Mouse (Mus musculus): Measurements from ENCODE around the gene Slc5a4b. TPM values are rescaled to one million over a fixed set of nuclear protein-coding genes. Genes with fewer than 3 reads are reported as not detected.

The Slc5a4b gene
- polyA plus RNA-seq, 1 experiment from 2014 or later: 0.05 TPM

DNA sequence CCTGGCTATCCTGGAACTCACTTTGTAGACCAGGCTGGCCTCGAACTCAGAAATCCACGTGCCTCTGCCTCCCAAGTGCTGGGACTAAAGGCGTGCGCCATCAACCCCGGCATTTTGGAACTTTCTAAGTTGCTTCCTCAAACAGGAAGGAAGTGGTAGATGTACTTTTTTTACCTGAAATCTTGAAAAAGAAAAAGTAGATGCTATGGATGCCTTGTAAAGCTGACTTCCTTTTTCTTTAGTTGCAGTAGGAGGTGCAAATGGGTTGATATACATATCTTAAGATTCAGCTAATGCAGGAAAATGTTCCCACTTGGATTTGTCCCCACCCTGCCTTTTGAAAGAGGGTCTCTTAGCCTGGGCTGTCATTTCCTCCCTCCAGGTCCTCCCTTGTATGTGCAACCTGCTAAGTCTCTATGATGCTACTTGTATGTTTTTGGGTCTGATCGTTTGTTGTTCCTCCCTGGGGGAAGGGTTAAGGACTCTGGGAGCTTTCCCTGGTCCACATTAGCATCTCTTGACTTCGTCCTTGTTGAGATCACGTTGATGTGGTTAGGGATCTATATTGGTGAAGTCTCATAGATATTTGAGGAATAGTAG is 76.7 kb downstream of the Slc5a4b start:
- 95% methylated on average over 8 of the region's 8 CpGs for WGBS
- Histone ChIP-seq H3K27me3 (no peaks in the 10 kb centered on the region), H3K4me2 (no peak overlapping the region; the same call in 1 of the 2 replicates), H3K4me3 (no peak overlapping the region), H3K27ac (no peak overlapping the region), H3K9ac (no peak overlapping the region), H3K4me1 (replicated peaks) (peaks cover 13% of the 10 kb centered on the region), H3K36me3 (peaks cover 40% of the 10 kb centered on the region), H3K9me3 (no peaks in the 10 kb centered on the region)
- no peak for ATAC-seq (ENCODE audit: low FRiP score)

- peak overlapping the region; percentile 90 for H3K4me3 ChIP-seq
- no peaks in the 10 kb centered on the region for H3K9me3 ChIP-seq
- no peaks in the 10 kb centered on the region for H3K27me3 ChIP-seq
- ATAC-seq (ENCODE audit: low FRiP score): no peak
- peak overlapping the region; percentile 83; the same call in 1 of the 2 replicates for H3K27ac ChIP-seq
- H3K36me3 ChIP-seq: peaks cover 30% of the 10 kb centered on the region
- H3K4me2 ChIP-seq: peak overlapping the region; percentile 67
- H3K4me1 ChIP-seq (replicated peaks): peaks cover 13% of the 10 kb centered on the region
- 20% methylated on average over 7 of the region's 7 CpGs for WGBS
- peak overlapping the region; percentile 94 for H3K9ac ChIP-seq
Measured at GRCm38 (mm10) chr10:76033119-76033455, 77.7 kb downstream of the Slc5a4b start.

DNA sequence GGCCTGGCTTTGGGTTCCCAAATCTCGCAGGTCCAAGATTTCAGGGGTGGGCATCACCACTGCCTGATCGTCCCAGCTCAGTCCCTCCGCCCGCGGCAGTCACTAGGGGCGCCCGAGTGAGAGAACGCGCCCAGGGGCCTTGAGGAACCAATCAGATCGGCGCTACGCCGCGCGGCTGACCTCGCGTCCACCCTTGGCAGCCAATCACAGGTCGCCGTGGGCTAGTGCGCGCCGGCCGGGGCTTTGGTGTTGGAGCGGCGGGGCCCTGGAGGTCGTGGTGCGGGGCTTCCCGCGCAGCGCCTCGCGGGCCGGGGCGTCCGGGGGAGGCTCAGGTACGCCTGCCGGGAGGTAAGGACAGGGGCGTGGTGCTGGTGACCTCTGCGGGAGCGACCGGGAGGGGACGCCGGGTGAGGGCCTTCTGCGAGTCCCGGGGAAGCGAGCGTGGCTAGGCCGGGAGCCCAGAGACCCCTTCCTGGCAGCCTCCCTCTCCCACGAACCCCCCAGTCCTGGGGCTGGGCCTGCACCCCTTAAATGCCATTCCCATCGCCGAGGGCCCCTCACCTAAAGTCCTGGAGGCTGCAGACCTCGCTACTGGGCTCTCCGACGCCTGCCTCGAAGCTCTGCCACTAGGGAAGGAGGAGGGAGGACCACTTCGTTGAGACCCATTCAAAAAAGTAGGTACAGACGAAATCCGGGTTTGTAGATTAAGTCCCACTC is 78.2 kb downstream of the Slc5a4b start, which contains the start of gene Zfp280b:
Gene Zfp280b, plus strand, starts transcription at position 249 of the 717 bp plus-strand sequence.
- Histone ChIP-seq H3K27ac (peak within 1 kb of the TSS; percentile 83), H3K27me3 (no peaks in the 10 kb centered on the region), H3K9me3 (no peaks in the 10 kb centered on the region), H3K36me3 (peaks cover 25% of the 10 kb centered on the region), H3K4me1 (replicated peaks) (peaks cover 13% of the 10 kb centered on the region), H3K4me2 (peak within 1 kb of the TSS; percentile 67), H3K4me3 (peak within 1 kb of the TSS; percentile 90), H3K9ac (peak within 1 kb of the TSS; percentile 94)
- under 1% methylated on average over 57 of the region's 58 CpGs for WGBS
- peak; percentile 98 for ATAC-seq (ENCODE audit: low FRiP score)

- Histone ChIP-seq H3K9ac (peak overlapping the region; percentile 94; the same call in 1 of the 2 replicates), H3K4me1 (replicated peaks) (peaks cover 13% of the 10 kb centered on the region), H3K27me3 (no peaks in the 10 kb centered on the region), H3K36me3 (peaks cover 17% of the 10 kb centered on the region), H3K27ac (peak overlapping the region; percentile 83), H3K9me3 (no peaks in the 10 kb centered on the region), H3K4me3 (peak overlapping the region; percentile 90), H3K4me2 (peak overlapping the region; percentile 67)
- no peak for ATAC-seq (ENCODE audit: low FRiP score)
- 56% methylated on average over 14 of the region's 14 CpGs for WGBS
Measured at GRCm38 (mm10) chr10:76031511-76032401, 79.0 kb downstream of the Slc5a4b start.

- WGBS: 70% methylated on average over 5 of the region's 5 CpGs
- Histone ChIP-seq H3K9me3 (peaks cover under 1% of the 10 kb centered on the region; the same call in 1 of the 2 replicates), H3K4me2 (no peak overlapping the region), H3K9ac (no peak overlapping the region), H3K27ac (no peak overlapping the region), H3K27me3 (no peaks in the 10 kb centered on the region), H3K4me3 (no peak overlapping the region), H3K36me3 (peaks cover 10% of the 10 kb centered on the region), H3K4me1 (replicated peaks) (peaks cover 13% of the 10 kb centered on the region)
- no peak for ATAC-seq (ENCODE audit: low FRiP score)
Measured at GRCm38 (mm10) chr10:76030496-76030895, 80.3 kb downstream of the Slc5a4b start.

DNA sequence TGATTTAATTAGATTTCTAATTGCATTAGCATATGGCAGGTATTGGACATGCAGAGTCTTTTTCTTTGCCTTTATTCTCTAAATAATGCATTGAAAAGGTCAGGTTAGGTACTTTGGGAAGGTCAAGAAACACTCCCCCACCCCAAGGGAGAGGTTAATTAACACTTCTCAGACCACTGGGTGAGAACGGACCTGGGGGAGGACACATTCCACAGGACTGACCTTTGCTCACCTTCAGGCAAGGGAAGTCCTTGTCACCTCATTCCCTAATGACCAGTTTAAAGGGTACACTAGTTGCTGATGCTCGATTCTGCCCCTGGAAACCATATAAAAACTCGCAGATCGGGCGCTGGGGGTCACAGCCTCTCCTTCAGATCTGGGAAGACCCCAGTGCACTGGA is 81.5 kb downstream of the Slc5a4b start:
- Histone ChIP-seq H3K27ac (no peak overlapping the region), H3K36me3 (0 out of 2 replicates have a peak, but pooled peaks cover 2% of the 10 kb centered on the region), H3K4me2 (no peak overlapping the region), H3K27me3 (no peaks in the 10 kb centered on the region), H3K9me3 (peaks cover 3% of the 10 kb centered on the region; the same call in 1 of the 2 replicates), H3K4me3 (no peak overlapping the region), H3K4me1 (replicated peaks) (peaks cover 12% of the 10 kb centered on the region), H3K9ac (no peak overlapping the region)
- WGBS: 62% methylated on average over 5 of the region's 5 CpGs
- no peak for ATAC-seq (ENCODE audit: low FRiP score)

- Histone ChIP-seq H3K27ac (no peak overlapping the region), H3K4me3 (no peak overlapping the region), H3K4me1 (replicated peaks) (peaks cover 4% of the 10 kb centered on the region), H3K9ac (no peak overlapping the region), H3K27me3 (no peaks in the 10 kb centered on the region), H3K36me3 (no peaks in the 10 kb centered on the region), H3K9me3 (peaks cover 3% of the 10 kb centered on the region), H3K4me2 (no peak overlapping the region)
- ATAC-seq (ENCODE audit: low FRiP score): no peak
- WGBS: 80% methylated on average over 9 of the region's 9 CpGs
Measured at GRCm38 (mm10) chr10:76028396-76028795, 82.4 kb downstream of the Slc5a4b start.

DNA sequence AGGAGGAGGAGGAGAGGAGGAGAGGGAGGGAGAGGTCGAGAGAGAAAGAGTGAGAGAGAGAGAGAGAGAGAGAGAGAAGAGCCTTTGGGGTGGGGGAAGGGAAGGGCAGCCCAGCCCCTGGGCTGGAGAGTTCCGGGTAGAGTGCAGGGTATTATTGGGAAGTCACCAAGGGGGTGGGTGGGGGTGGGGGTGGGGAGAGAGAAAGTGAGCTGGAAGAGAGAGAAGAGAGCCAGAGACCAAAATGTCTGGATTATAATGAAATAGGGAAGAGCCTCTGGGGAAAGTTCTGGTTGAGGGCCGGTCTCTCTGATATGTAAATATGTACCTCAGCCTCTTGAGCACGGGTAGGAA is 82.8 kb downstream of the Slc5a4b start:
- peaks cover 3% of the 10 kb centered on the region for H3K9me3 ChIP-seq
- H3K36me3 ChIP-seq: no peaks in the 10 kb centered on the region
- no peak for ATAC-seq (ENCODE audit: low FRiP score)
- 23% methylated on average over 4 of the region's 4 CpGs for WGBS
- H3K27ac ChIP-seq: no peak overlapping the region
- no peaks in the 10 kb centered on the region; the same call in 1 of the 2 replicates for H3K4me1 ChIP-seq (replicated peaks)
- H3K4me3 ChIP-seq: no peak overlapping the region
- no peaks in the 10 kb centered on the region for H3K27me3 ChIP-seq
- H3K4me2 ChIP-seq: no peak overlapping the region
- no peak overlapping the region for H3K9ac ChIP-seq

GRCm38 (mm10) chr10:76027127-76028015 is 83.4 kb downstream of the Slc5a4b start:
- WGBS: 69% methylated on average over 12 of the region's 12 CpGs
- Histone ChIP-seq H3K4me2 (no peak overlapping the region), H3K27ac (no peak overlapping the region), H3K36me3 (no peaks in the 10 kb centered on the region), H3K9me3 (peaks cover 3% of the 10 kb centered on the region), H3K9ac (no peak overlapping the region), H3K27me3 (no peaks in the 10 kb centered on the region), H3K4me3 (no peak overlapping the region), H3K4me1 (replicated peaks) (no peaks in the 10 kb centered on the region)
- no peak for ATAC-seq (ENCODE audit: low FRiP score)

GRCm38 (mm10) chr10:76025470-76026190 is 85.1 kb downstream of the Slc5a4b start:
- H3K27me3 ChIP-seq: no peaks in the 10 kb centered on the region
- no peak for ATAC-seq (ENCODE audit: low FRiP score)
- no peak overlapping the region for H3K27ac ChIP-seq
- no peak overlapping the region for H3K9ac ChIP-seq
- H3K9me3 ChIP-seq: peaks cover 3% of the 10 kb centered on the region
- H3K36me3 ChIP-seq: no peaks in the 10 kb centered on the region
- H3K4me2 ChIP-seq: no peak overlapping the region
- WGBS: 95% methylated on average over 10 of the region's 10 CpGs
- no peak overlapping the region for H3K4me3 ChIP-seq
- no peaks in the 10 kb centered on the region for H3K4me1 ChIP-seq (replicated peaks)

DNA sequence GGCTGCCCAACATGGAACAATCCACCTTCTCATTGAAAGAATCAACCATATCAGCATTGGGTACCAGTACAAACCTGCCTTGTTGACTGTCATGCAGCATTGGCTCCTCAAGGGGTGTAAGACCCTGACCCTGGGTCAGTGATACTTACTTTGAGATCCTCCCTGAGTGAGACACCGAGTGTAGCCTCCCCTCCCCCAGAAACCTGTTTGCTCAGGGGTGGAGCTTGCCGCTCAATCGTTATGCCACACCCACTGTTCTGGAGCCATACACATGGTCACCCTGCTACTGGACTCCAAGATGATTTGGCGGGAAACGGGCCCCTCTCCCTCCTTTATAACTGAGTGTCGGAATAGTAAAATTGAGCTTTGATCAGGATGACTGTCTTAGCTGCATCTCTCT is 86.8 kb downstream of the Slc5a4b start:
- 92% methylated on average over 6 of the region's 6 CpGs for WGBS
- H3K4me3 ChIP-seq: no peak overlapping the region
- no peak overlapping the region for H3K27ac ChIP-seq
- no peak overlapping the region for H3K9ac ChIP-seq
- H3K27me3 ChIP-seq: no peaks in the 10 kb centered on the region
- H3K4me2 ChIP-seq: no peak overlapping the region
- ATAC-seq (ENCODE audit: low FRiP score): no peak
- H3K36me3 ChIP-seq: no peaks in the 10 kb centered on the region
- no peaks in the 10 kb centered on the region for H3K4me1 ChIP-seq (replicated peaks)
- peaks cover 3% of the 10 kb centered on the region for H3K9me3 ChIP-seq
